Mouse (Mus musculus): ENCODE measurements at regions not wholly inside any gene's neighbourhood (a gene's known extent, or its start where the extent isn't known, plus 50 kb on each side); places are given as distances from the start of the nearest gene placed in this dataset.

- H3K9me3 ChIP-seq (ENCODE audit: control insufficient read depth, low read length) = no peaks in the 10 kb centered on the region
- ATAC-seq (ENCODE audit: low FRiP score) (peak; percentile 82), DNase-seq (ENCODE audit: low spot score) (peak; percentile 15)
- H3K9ac ChIP-seq (ENCODE audit: low read depth, low read length) = no peak overlapping the region
- no peak overlapping the region for H3K4me2 ChIP-seq (replicated peaks; ENCODE audit: low read depth, low read length)
- no peaks in the 10 kb centered on the region for H3K27me3 ChIP-seq (ENCODE audit: control insufficient read depth, insufficient read depth, low read length)
- 83% methylated on average over 1 of the region's 1 CpGs for WGBS
- no peaks in the 10 kb centered on the region for H3K4me1 ChIP-seq (replicated peaks; ENCODE audit: control insufficient read depth, insufficient read depth, low read length)
- no peaks in the 10 kb centered on the region for H3K36me3 ChIP-seq (ENCODE audit: control insufficient read depth, insufficient read depth, low read length)
- no peak overlapping the region for H3K4me3 ChIP-seq (ENCODE audit: low read depth, low read length)
- H3K27ac ChIP-seq (ENCODE audit: low read depth, low read length) = no peak overlapping the region
These were observed 170.2 kb upstream of the Tent5a start for GRCm38 (mm10) chr9:85497348-85497747.

DNA sequence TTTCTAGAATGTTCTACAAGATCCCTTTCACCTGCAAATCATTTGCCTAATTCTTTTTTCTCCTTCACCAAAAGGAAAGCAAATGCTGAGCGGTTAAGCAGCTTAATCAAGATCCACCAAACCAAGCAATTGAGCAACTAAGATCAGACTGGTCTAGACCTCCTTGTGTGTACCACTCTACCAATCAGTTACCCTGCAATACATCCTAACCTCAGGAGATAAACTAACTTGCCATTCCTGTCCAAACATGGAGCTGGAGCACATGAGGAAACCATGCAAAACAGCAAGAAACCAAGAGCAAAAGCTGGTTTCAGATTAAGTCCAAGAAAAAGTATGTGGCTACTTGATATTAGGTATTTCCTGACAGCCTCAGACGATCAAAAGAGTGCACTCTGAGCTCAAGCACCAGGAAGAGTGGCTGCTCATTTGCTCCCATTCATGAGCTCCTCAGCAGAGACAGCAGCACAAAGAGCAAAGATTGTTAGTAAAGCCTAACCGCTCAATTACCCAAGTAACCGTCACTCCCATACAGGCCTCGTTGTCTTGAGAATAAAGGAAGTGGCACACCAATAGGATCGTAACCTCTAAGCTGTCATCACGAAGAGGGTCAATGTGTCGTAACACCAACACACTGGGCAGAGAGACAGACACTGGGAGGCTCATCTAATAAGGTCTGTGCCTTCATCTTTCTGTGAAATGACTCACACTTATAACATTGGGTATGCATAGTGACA, 169.5 kb upstream of the Tent5a start:
- Histone ChIP-seq H3K36me3 (ENCODE audit: control insufficient read depth, insufficient read depth, low read length) (no peaks in the 10 kb centered on the region), H3K4me2 (replicated peaks; ENCODE audit: low read depth, low read length) (no peak overlapping the region), H3K27ac (ENCODE audit: low read depth, low read length) (no peak overlapping the region), H3K9me3 (ENCODE audit: control insufficient read depth, low read length) (no peaks in the 10 kb centered on the region), H3K9ac (ENCODE audit: low read depth, low read length) (no peak overlapping the region), H3K4me1 (replicated peaks; ENCODE audit: control insufficient read depth, insufficient read depth, low read length) (no peaks in the 10 kb centered on the region), H3K27me3 (ENCODE audit: control insufficient read depth, insufficient read depth, low read length) (no peaks in the 10 kb centered on the region), H3K4me3 (ENCODE audit: low read depth, low read length) (no peak overlapping the region)
- peak; percentile 35 for DNase-seq (ENCODE audit: low spot score)
- peak; percentile 89 for ATAC-seq (ENCODE audit: low FRiP score)
- 29% methylated on average over 8 of the region's 8 CpGs for WGBS

- H3K4me1 ChIP-seq (replicated peaks; ENCODE audit: control insufficient read depth, insufficient read depth, low read length) = no peaks in the 10 kb centered on the region
- no peaks in the 10 kb centered on the region for H3K27me3 ChIP-seq (ENCODE audit: control insufficient read depth, insufficient read depth, low read length)
- no peak for DNase-seq (ENCODE audit: low spot score)
- H3K36me3 ChIP-seq (ENCODE audit: control insufficient read depth, insufficient read depth, low read length) = no peaks in the 10 kb centered on the region
- ATAC-seq (ENCODE audit: low FRiP score) = no peak
- no peaks in the 10 kb centered on the region for H3K9me3 ChIP-seq (ENCODE audit: control insufficient read depth, low read length)
- WGBS = 89% methylated on average over 4 of the region's 4 CpGs
- H3K4me2 ChIP-seq (replicated peaks; ENCODE audit: low read depth, low read length) = no peak overlapping the region
- H3K27ac ChIP-seq (ENCODE audit: low read depth, low read length) = no peak overlapping the region
- no peak overlapping the region for H3K9ac ChIP-seq (ENCODE audit: low read depth, low read length)
- no peak overlapping the region for H3K4me3 ChIP-seq (ENCODE audit: low read depth, low read length)
These were observed 167.9 kb upstream of the Tent5a start for GRCm38 (mm10) chr9:85495056-85495455.

GRCm38 (mm10) chr9:85493760-85494159, 166.6 kb upstream of the Tent5a start:
- H3K36me3 ChIP-seq (ENCODE audit: control insufficient read depth, insufficient read depth, low read length) = no peaks in the 10 kb centered on the region
- H3K9me3 ChIP-seq (ENCODE audit: control insufficient read depth, low read length) = no peaks in the 10 kb centered on the region
- H3K27ac ChIP-seq (ENCODE audit: low read depth, low read length) = no peak overlapping the region
- no peak overlapping the region for H3K4me2 ChIP-seq (replicated peaks; ENCODE audit: low read depth, low read length)
- H3K27me3 ChIP-seq (ENCODE audit: control insufficient read depth, insufficient read depth, low read length) = no peaks in the 10 kb centered on the region
- WGBS = 90% methylated on average over 4 of the region's 4 CpGs
- no peaks in the 10 kb centered on the region for H3K4me1 ChIP-seq (replicated peaks; ENCODE audit: control insufficient read depth, insufficient read depth, low read length)
- H3K4me3 ChIP-seq (ENCODE audit: low read depth, low read length) = no peak overlapping the region
- DNase-seq (ENCODE audit: low spot score) = no peak
- no peak overlapping the region for H3K9ac ChIP-seq (ENCODE audit: low read depth, low read length)
- no peak for ATAC-seq (ENCODE audit: low FRiP score)

GRCm38 (mm10) chr9:85490367-85490766, 163.2 kb upstream of the Tent5a start:
- no peak for DNase-seq (ENCODE audit: low spot score)
- H3K4me2 ChIP-seq (replicated peaks; ENCODE audit: low read depth, low read length) = no peak overlapping the region
- H3K9ac ChIP-seq (ENCODE audit: low read depth, low read length) = no peak overlapping the region
- H3K36me3 ChIP-seq (ENCODE audit: control insufficient read depth, insufficient read depth, low read length) = no peaks in the 10 kb centered on the region
- WGBS = 90% methylated on average over 3 of the region's 3 CpGs
- no peaks in the 10 kb centered on the region for H3K27me3 ChIP-seq (ENCODE audit: control insufficient read depth, insufficient read depth, low read length)
- ATAC-seq (ENCODE audit: low FRiP score) = no peak
- H3K4me1 ChIP-seq (replicated peaks; ENCODE audit: control insufficient read depth, insufficient read depth, low read length) = no peaks in the 10 kb centered on the region
- H3K27ac ChIP-seq (ENCODE audit: low read depth, low read length) = no peak overlapping the region
- H3K9me3 ChIP-seq (ENCODE audit: control insufficient read depth, low read length) = no peaks in the 10 kb centered on the region
- H3K4me3 ChIP-seq (ENCODE audit: low read depth, low read length) = no peak overlapping the region

GRCm38 (mm10) chr9:85487915-85488314, 160.8 kb upstream of the Tent5a start:
- ATAC-seq (ENCODE audit: low FRiP score) = no peak
- H3K4me2 ChIP-seq (replicated peaks; ENCODE audit: low read depth, low read length) = no peak overlapping the region
- H3K9me3 ChIP-seq (ENCODE audit: control insufficient read depth, low read length) = no peaks in the 10 kb centered on the region
- DNase-seq (ENCODE audit: low spot score) = no peak
- H3K27me3 ChIP-seq (ENCODE audit: control insufficient read depth, insufficient read depth, low read length) = no peaks in the 10 kb centered on the region
- no peak overlapping the region for H3K4me3 ChIP-seq (ENCODE audit: low read depth, low read length)
- WGBS = 62% methylated on average over 2 of the region's 2 CpGs
- H3K27ac ChIP-seq (ENCODE audit: low read depth, low read length) = no peak overlapping the region
- H3K4me1 ChIP-seq (replicated peaks; ENCODE audit: control insufficient read depth, insufficient read depth, low read length) = no peaks in the 10 kb centered on the region
- no peaks in the 10 kb centered on the region for H3K36me3 ChIP-seq (ENCODE audit: control insufficient read depth, insufficient read depth, low read length)
- no peak overlapping the region for H3K9ac ChIP-seq (ENCODE audit: low read depth, low read length)

- Histone ChIP-seq H3K9me3 (ENCODE audit: control insufficient read depth, low read length) (no peaks in the 10 kb centered on the region), H3K4me1 (replicated peaks; ENCODE audit: control insufficient read depth, insufficient read depth, low read length) (no peaks in the 10 kb centered on the region), H3K4me3 (ENCODE audit: low read depth, low read length) (no peak overlapping the region), H3K36me3 (ENCODE audit: control insufficient read depth, insufficient read depth, low read length) (no peaks in the 10 kb centered on the region), H3K27me3 (ENCODE audit: control insufficient read depth, insufficient read depth, low read length) (no peaks in the 10 kb centered on the region), H3K27ac (ENCODE audit: low read depth, low read length) (no peak overlapping the region), H3K9ac (ENCODE audit: low read depth, low read length) (no peak overlapping the region), H3K4me2 (replicated peaks; ENCODE audit: low read depth, low read length) (no peak overlapping the region)
- DNase-seq (ENCODE audit: low spot score) (no peak), ATAC-seq (ENCODE audit: low FRiP score) (0 out of 2 replicates have a peak, but pooled peaks have one; percentile 30)
- WGBS = 42% methylated on average over 3 of the region's 3 CpGs
These were observed 160.0 kb upstream of the Tent5a start for GRCm38 (mm10) chr9:85487052-85487668.

- Histone ChIP-seq H3K4me3 (ENCODE audit: low read depth, low read length) (no peak overlapping the region), H3K4me1 (replicated peaks; ENCODE audit: control insufficient read depth, insufficient read depth, low read length) (no peaks in the 10 kb centered on the region), H3K27ac (ENCODE audit: low read depth, low read length) (no peak overlapping the region), H3K9me3 (ENCODE audit: control insufficient read depth, low read length) (no peaks in the 10 kb centered on the region), H3K4me2 (replicated peaks; ENCODE audit: low read depth, low read length) (no peak overlapping the region), H3K27me3 (ENCODE audit: control insufficient read depth, insufficient read depth, low read length) (no peaks in the 10 kb centered on the region), H3K9ac (ENCODE audit: low read depth, low read length) (no peak overlapping the region), H3K36me3 (ENCODE audit: control insufficient read depth, insufficient read depth, low read length) (no peaks in the 10 kb centered on the region)
- ATAC-seq (ENCODE audit: low FRiP score) (no peak), DNase-seq (ENCODE audit: low spot score) (no peak)
- WGBS = 68% methylated on average over 1 of the region's 1 CpGs
These were observed 158.6 kb upstream of the Tent5a start for GRCm38 (mm10) chr9:85485749-85486148.

- no peaks in the 10 kb centered on the region for H3K36me3 ChIP-seq (ENCODE audit: control insufficient read depth, insufficient read depth, low read length)
- DNase-seq (ENCODE audit: low spot score) = no peak
- no peaks in the 10 kb centered on the region for H3K9me3 ChIP-seq (ENCODE audit: control insufficient read depth, low read length)
- no peak overlapping the region for H3K9ac ChIP-seq (ENCODE audit: low read depth, low read length)
- no peaks in the 10 kb centered on the region for H3K4me1 ChIP-seq (replicated peaks; ENCODE audit: control insufficient read depth, insufficient read depth, low read length)
- no peak for ATAC-seq (ENCODE audit: low FRiP score)
- H3K4me2 ChIP-seq (replicated peaks; ENCODE audit: low read depth, low read length) = no peak overlapping the region
- WGBS = 95% methylated on average over 4 of the region's 4 CpGs
- no peak overlapping the region for H3K4me3 ChIP-seq (ENCODE audit: low read depth, low read length)
- H3K27ac ChIP-seq (ENCODE audit: low read depth, low read length) = no peak overlapping the region
- no peaks in the 10 kb centered on the region for H3K27me3 ChIP-seq (ENCODE audit: control insufficient read depth, insufficient read depth, low read length)
These were observed 156.1 kb upstream of the Tent5a start for GRCm38 (mm10) chr9:85483248-85483647.

Data from hindbrain, embryonic 11.5 days (tissue).